Mouse (Mus musculus) C2C12 (cell line): ENCODE measurements around the gene Rtn4.

Source experiments
- CEBPB ChIP-seq: IDR thresholded peaks from one replicate; pipeline ENCODE4 v1.6.1; 2011; ENCODE audit warnings: low read depth, mild to moderate bottlenecking, control low read depth, moderate library complexity
- CTCF ChIP-seq: IDR thresholded peaks from one replicate; pipeline ENCODE4 v1.5.1; 2011; ENCODE audit not compliant: control insufficient read depth, insufficient read depth, insufficient read length
- FOSL1 ChIP-seq: IDR thresholded peaks from one replicate; pipeline ENCODE4 v1.8.0; 2011; ENCODE audit warnings: mild to moderate bottlenecking, low read length; ENCODE audit not compliant: poor library complexity, insufficient read depth, severe bottlenecking
- MAX ChIP-seq: IDR thresholded peaks from one replicate; pipeline ENCODE4 v1.6.1; 2011; ENCODE audit warnings: mild to moderate bottlenecking, control low read depth
- MYOD1 ChIP-seq: IDR thresholded peaks from one replicate; pipeline ENCODE4 v1.6.1; 2011; ENCODE audit warnings: low read depth; ENCODE audit not compliant: control insufficient read depth, insufficient read length
- MYOG ChIP-seq: IDR thresholded peaks from one replicate; pipeline ENCODE4 v1.6.1; 2011; ENCODE audit not compliant: control insufficient read depth, insufficient read length; ENCODE audit errors: extremely low read depth
- USF1 ChIP-seq: IDR thresholded peaks from one replicate; pipeline ENCODE4 v1.6.1; 2011; ENCODE audit warnings: low read depth, mild to moderate bottlenecking, control low read depth, moderate library complexity

DNA sequence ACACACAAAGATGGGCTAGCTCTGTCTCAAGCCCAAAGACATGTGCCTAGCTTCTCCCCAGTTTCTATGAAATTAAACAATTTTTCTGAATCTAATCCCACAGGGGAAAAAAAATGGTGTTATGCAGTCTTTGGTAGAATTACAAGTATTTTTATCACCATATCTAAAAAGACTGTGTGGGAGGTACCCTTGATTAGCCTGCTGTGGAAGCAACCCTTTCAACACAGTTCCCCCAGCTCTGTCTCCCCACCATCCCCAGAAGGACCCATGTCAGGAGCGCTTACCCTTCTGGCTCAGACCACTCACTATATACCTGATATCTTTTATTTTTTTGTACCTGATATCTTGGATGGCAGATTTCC lies 56.7 kb downstream of the Rtn4 start:
- TF ChIP-seq CTCF (no peak), USF1 (no peak), MAX (no peak), MYOD1 (no peak), MYOG (no peak), CEBPB (no peak), FOSL1 (no peak)
